Mouse (Mus musculus): ENCODE data around the gene Drd3. TPM values are rescaled to one million over a fixed set of nuclear protein-coding genes. Genes with fewer than 3 reads are reported as not detected.

Gene Drd3
- polyA plus RNA-seq, 1 experiment: not detected

DNA sequence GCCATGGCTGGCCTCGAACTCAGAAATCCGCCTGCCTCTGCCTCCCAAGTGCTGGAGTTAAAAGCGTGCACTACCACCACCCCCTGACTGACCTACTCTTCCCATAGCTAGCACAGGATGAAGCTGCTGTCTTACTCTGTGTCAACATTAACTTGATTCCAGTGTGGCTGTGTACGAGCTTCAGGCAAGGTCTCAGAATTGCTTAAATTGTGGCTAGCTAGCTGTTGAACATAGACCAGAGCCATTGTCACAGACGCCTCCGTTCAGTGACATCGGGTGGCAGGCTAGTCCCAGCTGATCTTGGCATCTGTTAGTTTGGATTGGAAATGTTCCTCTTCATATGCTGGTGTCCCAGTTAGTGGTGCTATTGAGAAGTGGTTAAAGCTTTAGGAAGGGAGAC is 42.5 kb upstream of the Drd3 start:
- WGBS: 91% methylated on average over 7 of the region's 7 CpGs
- no peak overlapping the region for H3K27ac ChIP-seq (ENCODE audit: insufficient read depth, low read length)
- no peaks in the 10 kb centered on the region for H3K36me3 ChIP-seq (ENCODE audit: control insufficient read depth, insufficient read depth, low read length)
- no peak for DNase-seq (ENCODE audit: low read depth in 1 of 2, low spot score in 2 of 2)
- TF ChIP-seq CTCF (IDR thresholded peaks at IDR 0.05; ENCODE audit: extremely low read depth, insufficient read depth, insufficient read length, insufficient replicate concordance) (no peak), POLR2A (IDR thresholded peaks at IDR 0.05; ENCODE audit: low read depth, low read length) (no peak)
- peaks cover 15% of the 10 kb centered on the region for H3K4me1 ChIP-seq (ENCODE audit: control insufficient read depth, insufficient read depth, insufficient read length)
- no peak overlapping the region for H3K4me3 ChIP-seq (ENCODE audit: extremely low read depth, insufficient read depth, insufficient read length)
- no peaks in the 10 kb centered on the region for H3K27me3 ChIP-seq (ENCODE audit: control insufficient read depth, insufficient read depth, low read length)

DNA sequence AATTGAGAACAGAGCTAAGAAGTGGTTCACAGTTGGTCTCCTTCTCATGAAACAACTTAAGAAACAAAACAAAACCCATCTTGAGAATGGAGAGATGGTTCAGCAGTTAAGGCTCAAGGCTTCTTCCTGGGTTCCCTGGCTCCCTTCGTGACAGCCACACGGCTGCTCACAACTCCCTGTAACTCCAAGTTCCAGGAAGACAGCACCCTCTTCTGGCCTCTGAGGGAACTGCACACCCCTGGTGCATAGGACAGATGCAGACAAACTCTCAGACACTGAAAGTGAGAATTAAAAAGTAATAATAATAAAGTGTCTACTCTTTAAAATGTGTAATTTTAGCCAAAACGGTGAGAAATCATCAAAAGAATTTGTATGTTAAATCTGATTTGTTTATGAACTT is 29.4 kb upstream of the Drd3 start:
- Histone ChIP-seq H3K4me1 (ENCODE audit: control insufficient read depth, insufficient read depth, insufficient read length) (no peaks in the 10 kb centered on the region), H3K27ac (ENCODE audit: insufficient read depth, low read length) (no peak overlapping the region), H3K36me3 (ENCODE audit: control insufficient read depth, insufficient read depth, low read length) (no peaks in the 10 kb centered on the region), H3K27me3 (ENCODE audit: control insufficient read depth, insufficient read depth, low read length) (no peaks in the 10 kb centered on the region), H3K4me3 (ENCODE audit: extremely low read depth, insufficient read depth, insufficient read length) (no peak overlapping the region)
- DNase-seq (ENCODE audit: low read depth in 1 of 2, low spot score in 2 of 2): no peak
- whole genome bisulfite sequencing: 83% methylated on average over 3 of the region's 3 CpGs
- no peak for TF ChIP-seq POLR2A (IDR thresholded peaks at IDR 0.05; ENCODE audit: low read depth, low read length)
- TF ChIP-seq CTCF (IDR thresholded peaks at IDR 0.05; ENCODE audit: extremely low read depth, insufficient read depth, insufficient read length, insufficient replicate concordance): peak; percentile 30; the same call in 1 of the 2 replicates

DNA sequence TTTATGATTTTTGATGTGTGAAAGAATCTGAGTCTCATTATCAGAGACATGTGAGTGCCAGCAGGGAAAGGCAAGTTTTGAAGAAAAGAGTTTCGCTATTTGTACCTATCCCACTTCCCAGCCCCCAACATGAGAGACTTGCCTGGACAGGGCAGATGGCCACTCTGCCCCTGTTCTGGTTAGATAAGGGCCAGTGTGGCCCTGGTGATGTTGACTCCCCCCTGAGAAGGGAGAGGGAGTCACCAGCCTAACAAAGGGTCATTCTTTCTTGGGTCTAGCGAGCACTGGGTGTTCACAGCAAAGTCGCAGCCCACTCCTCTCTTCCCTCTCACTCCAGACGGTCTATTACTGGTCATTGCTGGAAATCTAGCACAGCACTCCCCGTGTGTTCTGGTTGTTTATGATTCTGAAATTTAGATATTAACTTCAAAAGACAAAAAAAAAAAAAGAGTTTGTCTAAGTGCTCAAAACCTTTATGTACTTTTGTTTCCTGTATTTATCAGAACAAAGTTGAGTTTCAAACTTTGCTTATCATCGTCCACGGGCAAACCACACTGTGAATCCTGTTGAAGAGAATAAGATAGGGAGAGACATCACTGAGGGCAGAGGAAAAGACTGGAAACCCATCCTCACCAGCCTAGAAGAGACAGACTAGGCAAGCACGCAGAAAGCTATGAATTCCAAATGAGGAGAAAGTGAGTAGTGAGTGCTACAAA is 24.2 kb upstream of the Drd3 start:
- no peak for DNase-seq (ENCODE audit: low read depth in 1 of 2, low spot score in 2 of 2)
- Histone ChIP-seq H3K4me3 (ENCODE audit: extremely low read depth, insufficient read depth, insufficient read length) (no peak overlapping the region), H3K36me3 (ENCODE audit: control insufficient read depth, insufficient read depth, low read length) (no peaks in the 10 kb centered on the region), H3K4me1 (ENCODE audit: control insufficient read depth, insufficient read depth, insufficient read length) (no peaks in the 10 kb centered on the region), H3K27ac (ENCODE audit: insufficient read depth, low read length) (no peak overlapping the region), H3K27me3 (ENCODE audit: control insufficient read depth, insufficient read depth, low read length) (no peaks in the 10 kb centered on the region)
- TF ChIP-seq POLR2A (IDR thresholded peaks at IDR 0.05; ENCODE audit: low read depth, low read length) (no peak), CTCF (IDR thresholded peaks at IDR 0.05; ENCODE audit: extremely low read depth, insufficient read depth, insufficient read length, insufficient replicate concordance) (no peak)
- 93% methylated on average over 8 of the region's 8 CpGs for WGBS

DNA sequence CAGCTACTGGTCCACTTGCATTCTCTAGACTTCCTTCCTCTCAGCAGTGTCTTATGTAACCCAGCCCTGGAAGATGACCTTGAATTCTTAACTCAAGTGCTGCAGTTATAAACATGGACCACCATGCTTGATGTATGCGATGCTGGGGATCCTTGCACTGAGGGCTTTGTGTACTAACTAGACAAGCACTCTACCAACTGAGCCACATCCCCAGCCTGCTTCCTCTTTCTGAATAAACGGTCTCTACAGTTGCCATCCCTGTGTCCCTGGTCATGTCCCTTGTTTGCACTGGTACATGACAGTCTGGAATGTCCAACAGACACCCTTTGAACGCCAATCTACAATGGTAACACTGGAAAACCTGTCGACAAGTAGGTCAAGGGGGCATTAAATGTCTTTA is 23.5 kb upstream of the Drd3 start:
- no peak overlapping the region for H3K27ac ChIP-seq (ENCODE audit: insufficient read depth, low read length)
- H3K36me3 ChIP-seq (ENCODE audit: control insufficient read depth, insufficient read depth, low read length): no peaks in the 10 kb centered on the region
- WGBS: 81% methylated on average over 4 of the region's 4 CpGs
- H3K4me3 ChIP-seq (ENCODE audit: extremely low read depth, insufficient read depth, insufficient read length): no peak overlapping the region
- DNase-seq (ENCODE audit: low read depth in 1 of 2, low spot score in 2 of 2): no peak
- TF ChIP-seq CTCF (IDR thresholded peaks at IDR 0.05; ENCODE audit: extremely low read depth, insufficient read depth, insufficient read length, insufficient replicate concordance) (no peak), POLR2A (IDR thresholded peaks at IDR 0.05; ENCODE audit: low read depth, low read length) (no peak)
- no peaks in the 10 kb centered on the region for H3K4me1 ChIP-seq (ENCODE audit: control insufficient read depth, insufficient read depth, insufficient read length)
- no peaks in the 10 kb centered on the region for H3K27me3 ChIP-seq (ENCODE audit: control insufficient read depth, insufficient read depth, low read length)

DNA sequence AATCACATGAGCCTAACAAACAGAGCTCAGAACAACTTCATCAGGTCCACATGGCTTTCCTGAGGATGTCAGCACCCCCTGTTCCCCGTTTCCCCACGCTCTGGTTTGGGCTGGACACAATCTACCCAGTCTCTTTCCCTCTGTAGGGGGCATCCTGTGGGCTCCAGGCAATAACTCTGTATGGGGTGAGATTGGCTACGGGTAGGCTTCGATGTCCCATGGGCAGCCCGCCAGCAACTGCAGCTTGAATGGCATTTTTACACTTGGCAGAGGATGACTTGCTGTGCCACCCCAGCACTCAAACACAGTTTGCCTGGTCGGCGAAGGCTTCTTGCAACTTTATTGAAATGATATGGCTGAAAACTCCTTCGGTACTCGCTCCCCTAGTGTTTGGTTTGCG is 21.3 kb upstream of the Drd3 start:
- TF ChIP-seq POLR2A (IDR thresholded peaks at IDR 0.05; ENCODE audit: low read depth, low read length) (no peak), CTCF (IDR thresholded peaks at IDR 0.05; ENCODE audit: extremely low read depth, insufficient read depth, insufficient read length, insufficient replicate concordance) (no peak)
- H3K36me3 ChIP-seq (ENCODE audit: control insufficient read depth, insufficient read depth, low read length): no peaks in the 10 kb centered on the region
- H3K4me3 ChIP-seq (ENCODE audit: extremely low read depth, insufficient read depth, insufficient read length): no peak overlapping the region
- 93% methylated on average over 10 of the region's 10 CpGs for WGBS
- no peak overlapping the region for H3K27ac ChIP-seq (ENCODE audit: insufficient read depth, low read length)
- DNase-seq (ENCODE audit: low read depth in 1 of 2, low spot score in 2 of 2): no peak
- no peaks in the 10 kb centered on the region for H3K4me1 ChIP-seq (ENCODE audit: control insufficient read depth, insufficient read depth, insufficient read length)
- H3K27me3 ChIP-seq (ENCODE audit: control insufficient read depth, insufficient read depth, low read length): no peaks in the 10 kb centered on the region

DNA sequence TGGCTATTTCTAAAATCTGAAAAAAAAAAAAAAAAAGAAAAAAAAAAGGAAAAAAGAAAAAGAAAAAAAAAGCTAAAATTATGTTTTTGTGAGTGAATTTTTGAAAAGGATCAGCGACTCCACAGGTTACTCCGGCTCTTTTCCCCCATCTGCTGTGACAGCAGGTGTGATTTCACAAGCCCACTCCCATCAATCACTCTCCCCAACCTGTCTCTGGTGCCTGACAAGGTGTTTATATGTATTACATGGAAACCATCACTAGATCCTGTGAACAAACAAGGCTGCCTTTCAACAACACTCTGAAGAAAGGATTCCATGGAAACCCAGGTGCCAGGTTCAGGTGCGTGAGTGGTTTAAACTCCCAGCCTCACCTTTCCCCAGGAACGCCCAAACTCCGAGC is 20.9 kb upstream of the Drd3 start:
- no peak for DNase-seq (ENCODE audit: low read depth in 1 of 2, low spot score in 2 of 2)
- WGBS: 87% methylated on average over 5 of the region's 5 CpGs
- no peak overlapping the region for H3K4me3 ChIP-seq (ENCODE audit: extremely low read depth, insufficient read depth, insufficient read length)
- H3K36me3 ChIP-seq (ENCODE audit: control insufficient read depth, insufficient read depth, low read length): no peaks in the 10 kb centered on the region
- H3K27me3 ChIP-seq (ENCODE audit: control insufficient read depth, insufficient read depth, low read length): no peaks in the 10 kb centered on the region
- H3K27ac ChIP-seq (ENCODE audit: insufficient read depth, low read length): no peak overlapping the region
- TF ChIP-seq POLR2A (IDR thresholded peaks at IDR 0.05; ENCODE audit: low read depth, low read length): no peak
- TF ChIP-seq CTCF (IDR thresholded peaks at IDR 0.05; ENCODE audit: extremely low read depth, insufficient read depth, insufficient read length, insufficient replicate concordance): no peak
- H3K4me1 ChIP-seq (ENCODE audit: control insufficient read depth, insufficient read depth, insufficient read length): no peaks in the 10 kb centered on the region

DNA sequence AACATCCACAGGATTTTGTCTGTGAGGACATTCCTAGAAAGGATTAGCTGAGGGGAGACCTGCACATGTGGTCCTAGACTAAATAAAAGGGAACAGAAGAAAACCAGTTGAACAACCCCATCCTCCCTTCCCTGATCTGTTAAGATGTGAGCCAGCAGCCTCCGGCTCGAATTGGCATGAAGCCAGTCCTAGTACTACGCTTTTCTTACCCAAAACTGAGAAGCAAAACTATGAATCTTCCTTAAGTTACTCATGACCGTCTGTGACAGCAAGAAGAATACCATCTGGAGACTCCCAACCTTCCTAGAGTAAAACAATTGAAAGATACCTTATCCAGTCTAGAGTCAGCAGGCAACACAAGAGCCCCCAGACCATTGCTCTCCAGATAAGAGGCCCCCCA is 15.9 kb upstream of the Drd3 start:
- Histone ChIP-seq H3K4me3 (ENCODE audit: extremely low read depth, insufficient read depth, insufficient read length) (no peak overlapping the region), H3K36me3 (ENCODE audit: control insufficient read depth, insufficient read depth, low read length) (no peaks in the 10 kb centered on the region), H3K27me3 (ENCODE audit: control insufficient read depth, insufficient read depth, low read length) (no peaks in the 10 kb centered on the region), H3K4me1 (ENCODE audit: control insufficient read depth, insufficient read depth, insufficient read length) (no peaks in the 10 kb centered on the region), H3K27ac (ENCODE audit: insufficient read depth, low read length) (no peak overlapping the region)
- DNase-seq (ENCODE audit: low read depth in 1 of 2, low spot score in 2 of 2): no peak
- 87% methylated on average over 4 of the region's 4 CpGs for WGBS
- no peak for TF ChIP-seq CTCF (IDR thresholded peaks at IDR 0.05; ENCODE audit: extremely low read depth, insufficient read depth, insufficient read length, insufficient replicate concordance)
- TF ChIP-seq POLR2A (IDR thresholded peaks at IDR 0.05; ENCODE audit: low read depth, low read length): no peak

Measured in spleen, adult 2 months (tissue).